Mouse (Mus musculus) neural tube, embryonic 15.5 days (tissue): ENCODE results near the gene Zcrb1. TPM values are rescaled to one million over a fixed set of nuclear protein-coding genes. Genes with fewer than 3 reads are reported as not detected.

Source experiments
- ATAC-seq: fragments of 200-750 bp; cut with Nextera tagmentation; 2 replicates; pipeline ENCODE4 v1.8.0; 2017; ENCODE audit warnings: mild to moderate bottlenecking, moderate TSS enrichment, moderate library complexity; ENCODE audit not compliant: low FRiP score
- H3K27ac ChIP-seq: fragments of 300-500 bp; sonication (generic); replicated peaks from 2 replicates; pipeline ENCODE4 v1.5.1; 2015; ENCODE audit warnings: mild to moderate bottlenecking, inconsistent platforms
- H3K27me3 ChIP-seq: fragments of 300-500 bp; sonication (generic); replicated peaks from 2 replicates; pipeline ENCODE4 v1.6.1; 2015; ENCODE audit warnings: inconsistent platforms
- H3K36me3 ChIP-seq: fragments of 300-500 bp; sonication (generic); 2 replicates; pipeline ENCODE4 v1.6.1; 2015; ENCODE audit warnings: inconsistent platforms
- H3K4me1 ChIP-seq: fragments of 300-500 bp; sonication (generic); 2 replicates; pipeline ENCODE4 v1.6.1; 2015; ENCODE audit warnings: inconsistent platforms
- H3K4me2 ChIP-seq: fragments of 300-500 bp; sonication (generic); 2 replicates; pipeline ENCODE4 v1.6.1; 2015; ENCODE audit warnings: inconsistent platforms, mild to moderate bottlenecking, moderate library complexity
- H3K4me3 ChIP-seq: fragments of 300-500 bp; sonication (generic); replicated peaks from 2 replicates; pipeline ENCODE4 v1.5.1; 2015; ENCODE audit warnings: mild to moderate bottlenecking, inconsistent platforms
- H3K9ac ChIP-seq: fragments of 300-500 bp; sonication (generic); replicated peaks from 2 replicates; pipeline ENCODE4 v1.6.1; 2015; ENCODE audit warnings: mild to moderate bottlenecking, inconsistent platforms
- H3K9me3 ChIP-seq: fragments of 300-500 bp; sonication (generic); replicated peaks from 2 replicates; pipeline ENCODE4 v1.6.1; 2016; ENCODE audit warnings: inconsistent platforms
- WGBS: fragments of 180-500 bp; shearing (Covaris S2); methylation state at CpG from one replicate; pipeline ENCODE4 v1.1.7; 2015; ENCODE audit warnings: mixed read lengths; 5-methylcytosine and 5-hydroxymethylcytosine counted together
- polyA plus RNA-seq: library from polyadenylated mRNA; unstranded; fragments of >200 nt; fragmentation: Nextera tagmentation; extraction: Ambion mirVana; gene quantifications from 2 replicates; pipeline ENCODE4 v1.2.1, GENCODE M21; 2015

The Zcrb1 gene
- 146 and 170 TPM in 2 replicates for polyA plus RNA-seq

DNA sequence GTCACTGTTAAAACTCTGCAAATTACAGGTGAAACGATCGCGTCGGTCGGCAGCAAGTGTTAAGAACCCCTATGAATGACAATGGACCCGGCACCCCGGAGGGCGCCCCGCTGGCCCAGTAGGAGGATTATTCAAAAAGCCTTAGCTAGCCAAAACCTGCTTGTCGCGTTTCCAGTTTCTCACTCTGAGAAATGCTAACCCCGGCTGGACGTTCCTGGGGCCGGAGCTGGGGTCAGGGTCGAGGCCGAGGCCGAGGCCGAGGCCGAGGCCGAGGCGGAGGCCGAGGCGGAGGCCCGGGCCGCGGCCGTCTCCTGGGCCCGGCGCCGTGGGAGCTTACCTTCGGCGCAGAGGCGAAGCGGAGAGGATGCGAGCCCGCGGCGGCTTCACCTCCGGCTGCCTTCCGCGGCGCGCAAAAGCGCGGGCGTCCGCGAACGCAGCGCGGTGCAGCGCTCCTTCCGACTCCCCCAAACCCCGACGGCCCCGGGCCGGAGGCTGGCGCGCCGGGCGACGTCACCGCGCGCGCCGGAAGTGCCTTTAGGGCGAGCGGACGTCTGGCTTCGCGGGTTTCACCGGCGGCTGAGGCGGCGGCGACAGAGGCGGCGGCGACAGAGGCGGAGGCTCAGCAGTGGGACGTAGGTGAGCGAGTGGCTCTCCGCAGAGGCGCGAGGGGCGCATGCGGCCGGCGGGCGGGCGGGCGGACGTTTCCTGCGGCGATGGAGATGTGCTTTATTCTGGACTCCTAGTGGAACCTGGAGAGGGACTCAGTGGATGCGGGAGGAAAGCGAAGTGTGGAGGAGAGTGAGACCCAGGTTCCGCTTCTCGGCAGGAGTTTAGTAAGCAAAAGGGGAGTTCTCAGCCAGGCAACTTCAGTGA, at the start of gene Zcrb1, which contains the start of gene Pphln1:
TSS of gene Zcrb1 (minus strand) at position 509 of the 873 bp plus-strand sequence.
TSS of gene Pphln1 (plus strand) at position 525 of the 873 bp plus-strand sequence.
- ATAC-seq = peak; percentile 96
- WGBS = under 1% methylated on average over 99 of the region's 100 CpGs
- Histone ChIP-seq H3K27me3 (no peaks in the 10 kb centered on the region), H3K4me3 (peak within 1 kb of the TSS; percentile 77), H3K9ac (peak within 1 kb of the TSS; percentile 94), H3K36me3 (peaks cover 19% of the 10 kb centered on the region), H3K27ac (peak within 1 kb of the TSS; percentile 91), H3K9me3 (no peaks in the 10 kb centered on the region), H3K4me1 (peaks cover 46% of the 10 kb centered on the region), H3K4me2 (peak within 1 kb of the TSS; percentile 84)

DNA sequence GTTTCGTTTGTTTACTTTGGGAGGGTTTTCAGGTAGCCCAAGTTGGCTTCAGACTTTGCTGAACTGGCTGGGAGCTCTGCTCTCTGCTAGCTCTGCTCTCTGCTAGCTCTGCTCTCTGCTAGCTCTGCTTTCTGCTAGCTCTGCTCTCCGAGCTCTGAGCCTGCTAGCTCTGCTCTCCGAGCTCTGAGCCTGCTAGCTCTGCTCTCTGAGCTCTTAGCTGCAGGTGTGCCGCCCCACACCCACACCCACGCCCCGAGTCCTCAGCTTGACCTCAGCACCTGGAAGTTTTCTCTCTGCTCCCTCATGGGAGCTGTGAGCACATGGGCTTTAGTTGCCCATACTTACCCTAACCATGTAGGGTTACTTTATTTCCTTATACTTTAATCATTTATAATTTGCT, 45.5 kb upstream of the Zcrb1 start:
- no peaks in the 10 kb centered on the region for H3K27me3 ChIP-seq
- H3K27ac ChIP-seq = no peak overlapping the region
- H3K36me3 ChIP-seq = peaks cover 26% of the 10 kb centered on the region
- H3K9ac ChIP-seq = no peak overlapping the region
- H3K9me3 ChIP-seq = no peaks in the 10 kb centered on the region
- WGBS = 93% methylated on average over 6 of the region's 6 CpGs
- H3K4me1 ChIP-seq = peaks cover under 1% of the 10 kb centered on the region; the same call in 1 of the 2 replicates
- no peak for ATAC-seq
- H3K4me2 ChIP-seq = no peak overlapping the region
- no peak overlapping the region for H3K4me3 ChIP-seq

DNA sequence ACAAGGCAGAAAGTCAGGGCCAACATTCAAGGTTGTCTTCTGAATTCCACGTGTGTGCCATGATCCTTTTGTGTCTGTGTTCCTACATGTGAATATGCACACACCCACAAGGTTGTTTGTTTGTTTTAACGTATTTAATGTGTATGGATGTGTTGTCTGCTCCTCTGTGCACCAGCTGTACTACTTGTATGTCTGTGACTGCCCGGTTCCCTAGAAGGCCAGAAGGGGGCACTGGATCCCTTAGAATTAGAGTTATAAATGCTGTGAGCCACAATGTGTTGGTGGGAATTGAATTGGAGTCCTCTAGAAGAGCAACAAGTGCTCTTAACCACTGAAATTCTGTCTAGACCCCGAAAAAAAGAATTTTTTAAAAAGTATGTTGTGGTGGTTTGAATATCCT, 44.1 kb upstream of the Zcrb1 start:
- H3K36me3 ChIP-seq = peaks cover 26% of the 10 kb centered on the region
- no peaks in the 10 kb centered on the region for H3K9me3 ChIP-seq
- no peak overlapping the region for H3K27ac ChIP-seq
- H3K27me3 ChIP-seq = no peaks in the 10 kb centered on the region
- H3K4me1 ChIP-seq = peaks cover 3% of the 10 kb centered on the region; the same call in 1 of the 2 replicates
- H3K4me2 ChIP-seq = no peak overlapping the region
- H3K9ac ChIP-seq = no peak overlapping the region
- no peak overlapping the region for H3K4me3 ChIP-seq
- ATAC-seq = no peak
- WGBS = 93% methylated on average over 4 of the region's 4 CpGs

DNA sequence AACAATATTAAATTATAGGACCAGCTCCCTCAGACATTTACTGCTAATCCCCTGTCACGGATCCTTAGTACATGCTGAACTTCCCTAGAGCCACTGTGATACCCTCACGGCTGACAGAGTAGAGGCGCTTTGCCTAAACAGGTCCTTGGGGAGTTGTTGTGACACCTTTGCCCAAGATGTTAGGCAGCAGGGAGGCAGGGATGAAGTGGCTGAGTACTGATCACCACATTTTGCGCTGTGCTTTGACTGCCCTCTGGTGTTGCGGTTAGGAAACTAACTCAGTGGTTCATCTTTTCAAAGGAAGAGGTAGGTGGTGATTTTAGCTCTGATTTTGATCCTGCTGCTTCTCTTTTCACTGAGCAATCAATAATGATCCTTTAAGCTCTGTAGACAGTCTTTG, 40.5 kb upstream of the Zcrb1 start:
- no peaks in the 10 kb centered on the region for H3K27me3 ChIP-seq
- no peak; the same call in 1 of the 2 replicates for ATAC-seq
- H3K36me3 ChIP-seq = peaks cover 21% of the 10 kb centered on the region
- peaks cover 6% of the 10 kb centered on the region for H3K4me1 ChIP-seq
- H3K4me2 ChIP-seq = no peak overlapping the region
- H3K4me3 ChIP-seq = no peak overlapping the region
- H3K27ac ChIP-seq = no peak overlapping the region
- no peak overlapping the region for H3K9ac ChIP-seq
- 39% methylated on average over 5 of the region's 5 CpGs for WGBS
- no peaks in the 10 kb centered on the region for H3K9me3 ChIP-seq

DNA sequence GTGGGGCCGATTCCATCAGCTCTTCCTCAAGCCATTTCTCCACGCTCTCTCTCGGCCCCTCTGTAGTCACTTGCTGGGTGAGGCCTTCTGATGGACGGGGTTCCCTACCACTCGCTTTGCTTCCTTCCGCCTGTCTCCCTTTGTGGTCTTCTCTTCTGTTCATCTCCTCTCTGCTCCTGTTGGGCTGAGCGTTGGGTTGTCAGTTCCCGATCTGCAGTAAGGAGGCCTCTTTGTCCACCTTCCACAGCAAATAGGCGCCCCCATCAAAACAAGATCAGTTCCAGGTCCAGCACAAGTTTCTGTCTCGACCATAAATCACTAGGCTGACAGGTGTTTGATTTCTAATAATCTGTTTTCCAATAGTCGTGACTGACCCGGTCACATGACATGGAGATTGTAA, 37.9 kb upstream of the Zcrb1 start:
- ATAC-seq = no peak
- 91% methylated on average over 12 of the region's 12 CpGs for WGBS
- no peak overlapping the region for H3K9ac ChIP-seq
- H3K4me2 ChIP-seq = no peak overlapping the region
- no peaks in the 10 kb centered on the region for H3K9me3 ChIP-seq
- no peaks in the 10 kb centered on the region for H3K27me3 ChIP-seq
- H3K4me3 ChIP-seq = no peak overlapping the region
- H3K27ac ChIP-seq = no peak overlapping the region
- peaks cover 8% of the 10 kb centered on the region for H3K4me1 ChIP-seq
- no peaks in the 10 kb centered on the region for H3K36me3 ChIP-seq

DNA sequence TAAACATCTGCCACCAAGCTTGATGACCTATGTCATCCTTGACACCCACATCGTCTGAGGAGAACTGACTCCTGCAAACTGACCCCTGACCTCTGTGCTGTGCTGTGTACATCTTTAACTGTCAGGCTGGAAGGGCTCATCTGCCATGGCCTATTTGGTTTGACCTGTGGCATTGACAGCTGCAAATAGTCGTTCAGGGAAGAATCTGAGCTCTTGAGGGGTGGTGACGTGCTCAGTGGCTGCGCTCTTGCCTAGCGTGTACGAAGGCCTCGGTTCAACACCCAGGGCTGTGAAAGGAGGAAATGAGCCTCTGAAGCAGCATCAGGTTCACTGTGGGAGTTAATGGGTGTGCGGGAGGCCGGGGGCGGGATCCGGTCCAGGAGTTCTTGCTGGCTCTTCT, 35.7 kb upstream of the Zcrb1 start:
- Histone ChIP-seq H3K9me3 (no peaks in the 10 kb centered on the region), H3K27me3 (no peaks in the 10 kb centered on the region), H3K36me3 (no peaks in the 10 kb centered on the region), H3K4me2 (no peak overlapping the region), H3K27ac (no peak overlapping the region), H3K4me3 (no peak overlapping the region), H3K9ac (no peak overlapping the region), H3K4me1 (peaks cover 8% of the 10 kb centered on the region)
- ATAC-seq = no peak
- WGBS = 49% methylated on average over 11 of the region's 11 CpGs

DNA sequence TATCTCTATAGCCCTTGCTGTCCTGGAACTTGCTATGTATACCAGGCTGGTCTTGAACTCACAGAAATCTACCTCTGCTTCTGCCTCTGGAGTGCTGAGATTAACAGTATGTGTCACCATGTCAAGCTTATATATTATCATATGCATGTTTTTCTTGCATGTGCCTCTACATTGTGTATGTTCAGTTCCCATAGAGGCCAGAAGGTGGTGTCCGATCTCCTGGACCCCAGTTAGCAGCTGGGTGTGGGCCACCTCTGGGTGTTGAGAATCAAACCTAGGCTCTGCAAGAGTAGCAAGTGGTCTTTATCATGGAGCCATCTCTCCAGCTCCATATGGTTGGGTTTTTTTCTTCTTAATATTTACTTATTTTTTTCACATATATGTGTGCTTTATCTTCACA, 24.4 kb upstream of the Zcrb1 start:
- Histone ChIP-seq H3K36me3 (0 out of 2 replicates have a peak, but pooled peaks cover 6% of the 10 kb centered on the region), H3K27ac (no peak overlapping the region), H3K9me3 (no peaks in the 10 kb centered on the region), H3K4me1 (no peaks in the 10 kb centered on the region), H3K9ac (no peak overlapping the region), H3K4me3 (no peak overlapping the region), H3K4me2 (no peak overlapping the region), H3K27me3 (no peaks in the 10 kb centered on the region)
- no peak for ATAC-seq
- 100% methylated on average over 1 of the region's 1 CpGs for WGBS

DNA sequence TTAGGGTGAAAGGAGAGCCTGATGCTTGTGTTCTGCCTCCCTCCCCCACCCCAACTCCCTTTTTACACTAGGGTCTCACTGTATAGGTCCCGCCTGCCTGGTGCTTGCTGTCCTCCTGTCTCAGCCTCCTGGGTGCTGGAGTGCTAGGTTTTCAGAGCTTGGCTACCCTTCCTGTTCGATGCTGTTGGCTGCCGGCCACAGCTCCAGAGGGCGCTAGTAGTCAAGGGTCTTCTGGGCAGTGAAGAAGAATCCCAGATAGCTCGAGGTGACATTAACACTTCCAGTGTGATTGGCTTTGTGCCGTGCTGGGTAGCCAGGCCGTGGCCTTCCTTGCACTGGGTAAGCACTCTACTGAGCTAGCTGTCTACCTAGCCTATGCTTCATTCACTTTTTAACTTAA, 22.5 kb upstream of the Zcrb1 start:
- Histone ChIP-seq H3K4me1 (no peaks in the 10 kb centered on the region), H3K27ac (no peak overlapping the region), H3K4me2 (no peak overlapping the region), H3K9ac (no peak overlapping the region), H3K4me3 (no peak overlapping the region), H3K9me3 (no peaks in the 10 kb centered on the region), H3K27me3 (no peaks in the 10 kb centered on the region), H3K36me3 (0 out of 2 replicates have a peak, but pooled peaks cover 6% of the 10 kb centered on the region)
- ATAC-seq = no peak
- WGBS = 89% methylated on average over 7 of the region's 7 CpGs

DNA sequence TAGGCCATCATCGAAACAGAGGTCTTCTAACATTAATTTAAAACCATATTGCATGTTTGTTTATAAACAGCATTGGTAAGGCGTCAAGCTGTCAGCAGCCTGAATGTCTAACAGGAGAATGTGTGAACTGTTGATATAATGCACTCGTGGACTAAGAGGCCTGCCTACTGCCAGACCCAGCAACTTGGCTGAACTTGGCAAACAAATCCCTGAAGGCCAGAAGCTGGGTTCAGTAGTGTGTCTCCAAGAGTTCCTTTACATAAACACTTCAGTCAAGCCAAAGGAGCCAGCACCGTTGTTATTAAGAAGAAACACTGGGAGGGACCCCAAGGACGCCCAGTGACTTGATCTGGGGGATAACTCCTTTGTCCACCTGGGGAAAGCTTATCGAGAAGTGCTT, 18.2 kb upstream of the Zcrb1 start:
- Histone ChIP-seq H3K27me3 (no peaks in the 10 kb centered on the region), H3K4me1 (no peaks in the 10 kb centered on the region), H3K9ac (no peak overlapping the region), H3K9me3 (no peaks in the 10 kb centered on the region), H3K4me2 (no peak overlapping the region), H3K36me3 (peaks cover 15% of the 10 kb centered on the region; the same call in 1 of the 2 replicates), H3K27ac (no peak overlapping the region), H3K4me3 (no peak overlapping the region)
- WGBS = 94% methylated on average over 6 of the region's 6 CpGs
- ATAC-seq = no peak

DNA sequence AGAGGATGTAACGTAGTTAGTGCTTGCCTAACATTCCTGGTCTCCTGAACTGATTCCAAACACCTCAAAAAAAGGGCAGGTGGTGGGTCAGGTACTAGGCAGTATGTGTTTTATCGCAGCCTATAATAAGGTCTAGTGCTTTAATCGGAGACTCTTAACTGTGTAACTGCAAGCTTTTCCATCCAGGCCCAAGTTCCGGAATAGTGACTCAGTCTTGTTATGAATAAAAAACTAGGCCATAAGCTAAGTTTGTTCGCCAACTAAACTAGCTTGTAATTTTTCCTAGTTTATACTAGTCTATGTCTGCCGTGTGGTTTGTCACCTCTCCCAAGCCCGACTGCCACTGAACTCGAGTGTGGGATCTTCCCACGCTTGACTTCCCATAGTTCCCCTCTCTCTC, 16.3 kb upstream of the Zcrb1 start:
- no peak for ATAC-seq
- WGBS = 94% methylated on average over 9 of the region's 9 CpGs
- peaks cover 15% of the 10 kb centered on the region; the same call in 1 of the 2 replicates for H3K36me3 ChIP-seq
- no peak overlapping the region for H3K4me3 ChIP-seq
- H3K9ac ChIP-seq = no peak overlapping the region
- no peaks in the 10 kb centered on the region for H3K4me1 ChIP-seq
- H3K9me3 ChIP-seq = no peaks in the 10 kb centered on the region
- no peak overlapping the region for H3K27ac ChIP-seq
- no peaks in the 10 kb centered on the region for H3K27me3 ChIP-seq
- no peak overlapping the region for H3K4me2 ChIP-seq

DNA sequence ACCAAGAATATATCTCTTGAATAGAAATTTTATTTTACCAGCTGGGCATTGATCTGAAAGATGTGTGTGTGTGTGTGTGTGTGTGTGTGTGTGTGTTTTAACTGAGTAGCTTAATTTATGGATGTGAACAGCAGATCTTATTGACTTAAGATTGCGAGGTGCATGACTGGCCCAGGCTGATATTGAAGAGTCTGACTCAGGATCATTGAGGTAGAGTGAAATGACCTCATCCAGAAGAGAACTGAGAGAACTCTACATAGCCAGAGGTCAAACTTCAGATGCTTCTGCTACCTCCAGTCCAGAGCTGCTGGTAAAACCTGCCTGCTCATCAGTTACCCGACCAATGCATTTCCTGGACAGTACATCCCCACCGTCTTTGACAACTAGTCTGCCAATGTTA, 14.3 kb upstream of the Zcrb1 start:
- WGBS = 96% methylated on average over 3 of the region's 3 CpGs
- no peak overlapping the region for H3K27ac ChIP-seq
- H3K9me3 ChIP-seq = no peaks in the 10 kb centered on the region
- no peak overlapping the region for H3K9ac ChIP-seq
- no peak overlapping the region for H3K4me3 ChIP-seq
- peaks cover 15% of the 10 kb centered on the region; the same call in 1 of the 2 replicates for H3K36me3 ChIP-seq
- no peak overlapping the region for H3K4me2 ChIP-seq
- no peaks in the 10 kb centered on the region for H3K4me1 ChIP-seq
- no peaks in the 10 kb centered on the region for H3K27me3 ChIP-seq
- ATAC-seq = no peak

DNA sequence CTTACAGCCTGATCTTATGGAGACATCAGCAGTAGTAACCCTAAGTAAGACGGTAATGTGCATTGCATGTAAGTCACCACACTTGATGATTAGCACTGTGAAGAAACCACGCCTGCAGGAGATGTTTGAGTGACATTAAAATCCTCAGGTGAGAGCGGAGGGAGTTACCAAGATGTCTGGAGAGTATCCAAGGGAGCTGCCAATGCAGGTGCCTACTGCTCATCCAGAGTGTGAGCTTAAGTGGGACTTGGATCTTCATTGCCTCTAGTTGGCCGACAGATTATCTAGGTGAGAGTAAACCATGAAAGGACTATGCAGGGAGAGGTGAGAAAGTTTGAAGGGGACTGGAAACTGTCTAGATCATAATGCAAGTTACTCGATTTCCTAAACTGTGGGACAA, 8.4 kb upstream of the Zcrb1 start:
- Histone ChIP-seq H3K27ac (no peak overlapping the region), H3K36me3 (peaks cover 2% of the 10 kb centered on the region; the same call in 1 of the 2 replicates), H3K9ac (no peak overlapping the region), H3K9me3 (no peaks in the 10 kb centered on the region), H3K4me2 (no peak overlapping the region), H3K27me3 (no peaks in the 10 kb centered on the region), H3K4me3 (no peak overlapping the region), H3K4me1 (peaks cover 5% of the 10 kb centered on the region; the same call in 1 of the 2 replicates)
- WGBS = 97% methylated on average over 5 of the region's 5 CpGs
- ATAC-seq = no peak
